Mouse (Mus musculus) spleen, adult 2 months (tissue): ENCODE results near the gene Lyzl4.

Experiments
- CTCF ChIP-seq: fragments of 200-500 bp; IDR thresholded peaks from 2 replicates; pipeline ENCODE4 v1.5.1; 2011; ENCODE audit warnings: mild to moderate bottlenecking, inconsistent platforms; ENCODE audit not compliant: insufficient read depth, insufficient read length, insufficient replicate concordance; ENCODE audit errors: extremely low read depth
- POLR2A ChIP-seq: fragments of 200-500 bp; IDR thresholded peaks from 2 replicates; pipeline ENCODE4 v1.6.1; 2011; ENCODE audit warnings: low read depth, low read length, inconsistent platforms

- TF ChIP-seq CTCF = no peak
- no peak for TF ChIP-seq POLR2A
Observed at GRCm38 (mm10) chr9:121677476-121677875, 35.6 kb upstream of the Lyzl4 start.
